Mouse (Mus musculus) cerebellum, adult 2 months (tissue): ENCODE data around the gene Pex10. TPM values are rescaled to one million over a fixed set of nuclear protein-coding genes. Genes with fewer than 3 reads are reported as not detected.
A peak's percentile ranks its signal among the peaks of the same experiment; 100 is the strongest.
"Not testable (repeated sequence)": the region's sequence is repeated elsewhere in the genome, so short reads cannot be mapped to it uniquely, and the experiment has no call there.

Source experiments
- DNase-seq, 2 experiments: peaks; one replicate each; pipeline ENCODE4 v3.0.0; 2021
- H3K27ac ChIP-seq: fragments of 200-500 bp; 2 replicates; pipeline ENCODE4 v1.5.1; 2012; ENCODE audit warnings: low read length, control low read depth, inconsistent platforms; ENCODE audit not compliant: insufficient read depth
- H3K27me3 ChIP-seq: fragments of 200-500 bp; 2 replicates; pipeline ENCODE4 v1.6.1; 2012; ENCODE audit warnings: inconsistent platforms, mild to moderate bottlenecking, low read length, moderate library complexity; ENCODE audit not compliant: control insufficient read depth, insufficient read depth
- H3K4me1 ChIP-seq: fragments of 200-500 bp; 2 replicates; pipeline ENCODE4 v1.6.1; 2011; ENCODE audit warnings: low read length; ENCODE audit not compliant: control insufficient read depth, insufficient read depth
- H3K4me3 ChIP-seq: fragments of 200-500 bp; replicated peaks from 2 replicates; pipeline ENCODE3; 2011; ENCODE audit warnings: mild to moderate bottlenecking, low read depth, low read length, control low read depth; ENCODE audit not compliant: insufficient read depth
- CTCF ChIP-seq: fragments of 200-500 bp; IDR thresholded peaks from 2 replicates; pipeline ENCODE4 v1.5.1; 2011; ENCODE audit warnings: low read depth, mild to moderate bottlenecking, control low read depth, low read length, moderate library complexity, borderline replicate concordance; ENCODE audit not compliant: insufficient read depth
- POLR2A ChIP-seq: fragments of 200-500 bp; IDR thresholded peaks from 2 replicates; pipeline ENCODE4 v1.6.1; 2011; ENCODE audit warnings: low read length, control low read depth, borderline replicate concordance; ENCODE audit not compliant: insufficient read depth
- WGBS: fragments of 180-500 bp; shearing (Covaris S2); methylation state at CpG from one replicate; pipeline ENCODE4 v1.1.7; 2018; 5-methylcytosine and 5-hydroxymethylcytosine counted together
- polyA plus RNA-seq: library from polyadenylated mRNA; depleted of rRNA; stranded (reverse); fragments of >200 nt; gene quantifications from 2 replicates; pipeline ENCODE4 v1.2.3, GENCODE M21; 2012

Pex10 gene
- polyA plus RNA-seq, 1 experiment, result 32.0 TPM

GRCm38 (mm10) chr4:155068357-155068972 lies 1.6 kb downstream of the Pex10 start:
- no peaks in the 10 kb centered on the region for H3K27me3 ChIP-seq
- 83% methylated on average over 20 of the region's 20 CpGs for WGBS
- peak in 1 of 2 experiments; percentile 50 for DNase-seq
- peaks cover 40% of the 10 kb centered on the region for H3K4me1 ChIP-seq
- no peak overlapping the region for H3K27ac ChIP-seq
- peak overlapping the region; percentile 73 for H3K4me3 ChIP-seq
- no peak for TF ChIP-seq CTCF
- no peak for TF ChIP-seq POLR2A

- DNase-seq, result peak; percentile 77 to 81
Measured at GRCm38 (mm10) chr4:155069191-155069590, 2.4 kb downstream of the Pex10 start.

GRCm38 (mm10) chr4:155070199-155070598 lies 3.4 kb downstream of the Pex10 start:
- H3K27me3 ChIP-seq, result no peaks in the 10 kb centered on the region
- H3K27ac ChIP-seq, result peak overlapping the region; percentile 42; the same call in 1 of the 2 replicates
- peaks cover 47% of the 10 kb centered on the region for H3K4me1 ChIP-seq
- no peak overlapping the region for H3K4me3 ChIP-seq
- WGBS, result 79% methylated on average over 13 of the region's 13 CpGs
- TF ChIP-seq POLR2A (no peak), CTCF (no peak)
- DNase-seq, result no peak

More at GRCm38 (mm10) chr4:155069191-155069590, 2.4 kb downstream of the Pex10 start:
- H3K27ac ChIP-seq, result peak overlapping the region; percentile 42; the same call in 1 of the 2 replicates
- H3K4me1 ChIP-seq, result peaks cover 44% of the 10 kb centered on the region
- H3K4me3 ChIP-seq, result no peak overlapping the region
- WGBS, result 44% methylated on average over 6 of the region's 6 CpGs
- TF ChIP-seq CTCF (peak; percentile 63), POLR2A (no peak)
- no peaks in the 10 kb centered on the region for H3K27me3 ChIP-seq

- H3K4me1 ChIP-seq, result peaks cover 44% of the 10 kb centered on the region
- DNase-seq, result peak in 1 of 2 experiments; percentile 44
- no peaks in the 10 kb centered on the region for H3K27me3 ChIP-seq
- H3K4me3 ChIP-seq, result no peak overlapping the region
- peak overlapping the region; percentile 25; the same call in 1 of the 2 replicates for H3K27ac ChIP-seq
- no peak for TF ChIP-seq CTCF
- TF ChIP-seq POLR2A, result no peak
- 27% methylated on average over 5 of the region's 5 CpGs for WGBS
Measured at GRCm38 (mm10) chr4:155070921-155071320, 4.1 kb downstream of the Pex10 start.

GRCm38 (mm10) chr4:155074418-155074817 lies 7.6 kb downstream of the Pex10 start:
- no peak overlapping the region for H3K4me3 ChIP-seq
- DNase-seq, result peak; percentile 54 to 62
- peaks cover 39% of the 10 kb centered on the region for H3K4me1 ChIP-seq
- H3K27me3 ChIP-seq, result no peaks in the 10 kb centered on the region
- H3K27ac ChIP-seq, result no peak overlapping the region
- TF ChIP-seq POLR2A (no peak), CTCF (no peak)
- 4% methylated on average over 9 of the region's 9 CpGs for WGBS

GRCm38 (mm10) chr4:155075137-155075536 lies 8.3 kb downstream of the Pex10 start:
- no peak overlapping the region for H3K4me3 ChIP-seq
- H3K4me1 ChIP-seq, result peaks cover 34% of the 10 kb centered on the region
- peak in 1 of 2 experiments; percentile 33 for DNase-seq
- H3K27me3 ChIP-seq, result no peaks in the 10 kb centered on the region
- 0 out of 2 replicates have a peak, but pooled peaks have one; percentile 16 for TF ChIP-seq CTCF
- TF ChIP-seq POLR2A, result no peak
- no peak overlapping the region for H3K27ac ChIP-seq
- WGBS, result 80% methylated on average over 9 of the region's 9 CpGs

- H3K4me1 ChIP-seq, result peaks cover 28% of the 10 kb centered on the region
- DNase-seq, result no peak
- WGBS, result 88% methylated on average over 2 of the region's 2 CpGs
- no peak overlapping the region for H3K4me3 ChIP-seq
- H3K27me3 ChIP-seq, result no peaks in the 10 kb centered on the region
- TF ChIP-seq CTCF, result no peak
- no peak for TF ChIP-seq POLR2A
- no peak overlapping the region for H3K27ac ChIP-seq
Measured at GRCm38 (mm10) chr4:155075813-155076212, 9.0 kb downstream of the Pex10 start.

GRCm38 (mm10) chr4:155076677-155077076 lies 9.9 kb downstream of the Pex10 start:
- H3K4me1 ChIP-seq, result peaks cover 21% of the 10 kb centered on the region
- no peaks in the 10 kb centered on the region for H3K27me3 ChIP-seq
- DNase-seq, result no peak
- no peak overlapping the region for H3K4me3 ChIP-seq
- 79% methylated on average over 9 of the region's 9 CpGs for WGBS
- no peak for TF ChIP-seq POLR2A
- TF ChIP-seq CTCF, result no peak
- H3K27ac ChIP-seq, result no peak overlapping the region

GRCm38 (mm10) chr4:155078808-155079207 lies 12.0 kb downstream of the Pex10 start:
- peaks cover 23% of the 10 kb centered on the region for H3K4me1 ChIP-seq
- H3K27me3 ChIP-seq, H3K4me3 ChIP-seq: not testable (repeated sequence)
- WGBS, result 14% methylated on average over 10 of the region's 10 CpGs
- DNase-seq, result peak; percentile 51 to 74
- peak overlapping the region; percentile 28 for H3K27ac ChIP-seq
